Mouse (Mus musculus): ENCODE results near the gene Gigyf1.
A peak's percentile ranks its signal among the peaks of the same experiment; 100 is the strongest.

Gigyf1 gene

DNA sequence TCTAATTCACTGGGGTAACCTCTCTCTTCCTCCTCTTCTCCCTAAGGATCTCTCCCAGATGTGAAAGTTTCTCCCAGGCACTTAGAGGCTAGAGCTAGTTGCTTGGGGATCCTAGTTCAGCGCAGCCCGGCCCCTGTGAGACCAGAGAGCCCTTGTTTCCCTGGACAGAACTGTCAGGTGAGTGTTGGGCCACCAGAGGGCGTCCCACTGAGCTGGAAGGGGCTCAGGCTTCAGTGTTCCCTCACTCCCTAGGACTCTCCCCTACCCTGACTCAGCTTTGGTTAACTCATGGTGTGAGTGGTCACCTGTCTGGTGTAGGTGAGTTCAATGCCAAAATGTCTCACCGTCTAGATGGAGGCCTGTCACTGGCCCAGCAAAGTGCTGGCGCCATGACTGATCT, at the start of gene Gigyf1:
Gene Gigyf1, plus strand, starts transcription at position 113 of the 400 bp plus-strand sequence.
- peak; percentile 34 for DNase-seq (ENCODE audit: low read depth, low spot score)

DNA sequence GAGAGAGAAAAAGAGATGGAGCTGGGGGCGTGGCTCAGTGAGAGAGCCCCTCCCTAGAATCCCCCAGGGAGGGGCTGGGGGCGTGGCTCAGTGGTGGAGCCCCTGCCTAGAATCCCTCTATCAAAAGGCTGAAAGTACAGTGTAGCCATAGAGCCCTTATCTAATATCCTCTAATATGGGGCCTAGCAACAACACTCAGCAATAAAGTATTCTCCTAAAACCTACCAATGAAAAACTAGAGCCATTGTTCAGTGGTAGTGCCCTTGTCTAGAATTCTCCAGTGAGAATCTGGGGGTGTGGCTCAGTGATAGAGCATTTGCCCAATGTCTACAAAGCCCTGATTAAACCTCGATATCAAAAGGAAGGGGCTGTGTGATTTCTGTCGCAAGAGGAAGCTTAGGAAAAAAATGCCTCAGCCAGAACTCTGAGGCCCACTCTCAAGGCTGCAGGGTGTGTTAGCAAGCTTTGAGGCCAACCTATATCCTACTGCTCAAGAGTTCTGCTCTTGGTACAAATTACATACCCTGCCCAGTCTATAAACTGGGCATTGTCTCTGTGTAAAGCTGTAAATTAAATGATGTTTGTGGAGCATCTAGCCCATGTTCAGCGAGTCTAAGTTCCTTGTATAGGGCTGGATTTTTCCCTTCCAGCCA, 46.0 kb upstream of the Gigyf1 start:
- DNase-seq (ENCODE audit: low read depth, low spot score), result no peak

DNA sequence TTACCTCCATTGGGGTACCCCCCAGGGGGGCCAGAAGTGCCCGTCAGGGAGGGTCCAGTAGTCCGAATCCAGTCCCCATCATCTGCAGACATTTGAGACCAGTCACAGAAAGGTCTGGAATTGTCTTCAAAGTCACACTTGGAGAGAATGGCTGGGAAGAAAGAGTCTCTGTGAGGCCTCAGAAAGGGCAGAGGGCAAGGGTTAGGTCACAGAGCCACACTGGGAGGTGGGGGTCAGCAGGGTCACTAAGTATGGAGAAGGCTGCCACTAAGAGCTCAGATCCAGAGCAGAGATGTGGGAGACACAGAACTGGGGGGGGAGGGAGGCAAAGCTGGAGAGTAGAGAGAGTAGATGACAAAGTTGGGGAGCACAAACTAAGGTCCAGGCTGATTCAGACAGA, 44.0 kb upstream of the Gigyf1 start:
- no peak for DNase-seq (ENCODE audit: low read depth, low spot score)

DNA sequence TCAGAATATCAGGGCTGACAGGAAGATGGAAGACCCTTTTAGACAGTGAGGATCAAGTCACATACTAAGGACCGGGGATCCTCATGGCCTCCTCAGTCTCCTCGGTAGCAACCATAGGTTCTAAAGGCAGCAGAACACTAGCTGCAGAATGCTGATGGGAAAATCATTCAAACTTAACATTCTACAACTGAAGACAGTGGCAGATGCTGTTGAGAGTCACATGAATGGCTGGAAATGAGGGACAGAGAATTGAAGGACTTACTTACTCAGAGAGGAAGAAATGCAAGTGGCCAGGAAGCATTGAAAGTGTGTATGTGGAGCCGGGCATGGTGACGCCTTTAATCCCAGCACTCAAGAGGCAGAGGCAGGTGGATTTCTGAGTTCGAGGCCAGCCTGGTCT, 41.4 kb upstream of the Gigyf1 start, which contains the start of gene Zan:
Gene Zan, minus strand, starts transcription at position 101 of the 400 bp plus-strand sequence.
- DNase-seq (ENCODE audit: low read depth, low spot score), result no peak

DNA sequence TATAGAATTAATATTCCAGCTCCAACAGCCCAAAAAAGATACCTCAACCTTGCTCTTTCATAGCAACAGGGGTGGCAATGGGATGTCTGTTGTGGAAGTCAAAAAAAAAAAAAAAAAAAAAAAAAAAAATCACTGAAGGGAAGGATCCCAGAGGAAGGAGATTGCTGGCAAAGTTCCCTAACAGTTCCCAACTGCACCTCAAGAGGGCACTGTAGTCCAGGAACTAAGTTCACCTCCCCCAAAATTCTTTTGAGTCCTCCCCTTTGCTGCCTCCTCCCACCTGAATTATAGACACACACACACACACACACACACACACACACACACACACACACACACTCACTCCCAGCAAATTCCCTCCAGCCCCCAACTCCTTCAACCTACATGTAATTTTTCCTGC, 37.2 kb upstream of the Gigyf1 start:
- DNase-seq (ENCODE audit: low read depth, low spot score), result peak; percentile 87

DNA sequence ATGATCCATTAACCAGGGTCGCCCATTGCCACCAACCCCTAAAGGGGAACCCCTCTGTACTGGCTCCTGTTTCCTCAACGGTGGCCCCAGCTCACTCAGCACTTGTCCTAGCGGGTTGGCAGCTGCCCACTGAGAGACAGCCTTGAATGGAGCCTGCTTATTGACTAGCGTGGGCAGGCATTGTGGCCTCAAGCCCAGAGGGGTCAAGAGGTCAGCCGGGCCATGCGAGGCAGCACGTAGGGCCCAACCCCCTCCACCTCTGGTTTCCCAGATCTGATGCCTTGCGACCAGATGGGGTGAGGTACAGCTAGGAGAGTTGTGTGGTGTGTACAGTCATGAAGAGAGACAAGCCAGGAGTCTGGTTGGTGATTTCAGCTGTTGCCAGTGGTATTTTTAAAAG, 36.5 kb upstream of the Gigyf1 start:
- DNase-seq (ENCODE audit: low read depth, low spot score), result peak; percentile 23

DNA sequence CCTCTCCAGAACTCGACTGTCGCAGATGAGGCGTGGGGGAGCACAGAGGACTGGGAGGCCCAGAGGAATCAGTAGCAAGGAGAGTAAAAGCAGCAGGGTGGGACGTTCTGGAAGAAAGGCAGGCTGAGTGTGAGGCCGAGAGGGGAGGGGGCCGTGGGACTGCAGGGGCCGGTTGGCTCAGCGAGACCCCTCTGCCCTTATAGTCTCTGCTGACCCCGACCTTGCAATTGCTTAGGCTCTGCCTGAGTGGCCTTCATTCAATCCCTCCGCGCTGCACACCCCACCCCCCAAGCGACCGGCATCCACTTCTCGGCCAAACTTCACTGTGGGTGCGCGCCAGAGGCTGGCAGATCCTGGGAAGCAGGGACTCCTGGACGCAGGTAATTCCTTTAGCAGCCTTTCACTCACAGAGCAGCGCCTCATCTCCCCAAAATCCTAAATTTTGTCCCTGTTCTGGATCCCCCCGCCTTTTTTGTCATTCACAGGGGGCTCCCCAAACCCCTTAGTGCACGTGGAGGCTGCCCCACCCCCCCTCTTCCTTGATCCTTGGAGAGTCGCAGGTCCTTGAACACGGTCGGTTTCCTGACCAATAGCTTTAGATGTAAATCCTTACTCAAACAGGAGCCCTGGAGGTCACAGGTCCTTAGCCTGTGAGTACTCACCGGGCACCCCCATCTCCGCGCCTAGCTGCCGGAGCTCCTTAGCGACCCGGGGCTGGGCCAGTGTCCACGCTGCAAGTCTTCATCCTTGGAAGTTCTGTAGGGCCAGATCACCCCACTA, 33.1 kb upstream of the Gigyf1 start:
- DNase-seq (ENCODE audit: low read depth, low spot score), result peak; percentile 11

DNA sequence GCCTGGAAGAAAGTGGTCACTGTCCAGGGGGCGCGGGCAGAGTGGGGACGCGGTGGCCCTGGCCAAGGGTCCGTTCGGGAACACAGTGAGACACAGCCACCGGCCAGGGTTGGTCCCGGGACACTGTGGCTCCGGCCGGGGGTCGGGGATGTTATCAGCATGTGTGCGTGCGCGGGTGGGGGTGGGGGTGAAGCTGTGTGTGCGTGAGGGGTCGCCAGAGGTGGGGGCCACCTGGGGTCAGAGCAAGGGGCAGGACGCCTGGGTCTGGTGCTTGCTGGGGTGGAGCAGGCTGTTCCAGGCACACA, 32.5 kb upstream of the Gigyf1 start:
- DNase-seq (ENCODE audit: low read depth, low spot score), result no peak

DNA sequence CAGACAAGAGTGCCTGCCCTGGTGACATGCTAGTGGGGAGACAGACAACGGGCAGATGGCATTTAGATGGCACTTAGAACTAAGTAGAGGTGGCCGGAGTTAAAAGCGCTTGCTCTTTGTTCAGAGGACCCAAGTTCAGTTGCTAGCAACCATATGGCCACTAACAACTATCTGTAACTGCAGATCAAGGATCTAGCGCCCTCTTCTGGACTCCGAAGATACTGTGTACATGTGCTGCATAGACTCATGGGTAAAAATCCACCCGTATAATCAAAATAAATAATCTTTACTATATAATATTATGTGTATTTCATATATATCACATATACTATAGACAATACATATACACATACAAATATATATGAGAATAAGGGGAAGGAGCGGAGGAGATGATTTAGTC, 30.7 kb upstream of the Gigyf1 start:
- DNase-seq (ENCODE audit: low read depth, low spot score), result peak; percentile 33

DNA sequence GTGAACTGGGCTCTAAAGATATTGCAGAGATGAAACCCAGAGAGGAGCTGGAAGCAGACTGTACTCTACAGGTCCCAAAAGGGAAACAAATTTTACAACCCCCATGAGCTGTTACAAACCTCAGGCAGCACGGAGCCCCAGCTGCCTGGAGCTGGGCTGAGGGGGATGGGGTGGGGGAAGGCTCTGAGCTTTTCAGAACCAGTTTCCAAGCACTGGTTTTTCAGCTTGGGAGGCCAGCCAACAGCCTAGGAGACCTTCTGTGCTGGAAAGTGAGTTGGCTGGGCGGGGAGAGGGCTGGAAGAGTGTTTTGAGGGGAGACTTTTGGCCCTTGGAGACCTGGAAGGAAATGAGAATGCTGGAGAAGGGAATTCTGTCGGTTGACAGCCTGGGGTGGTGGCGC, 26.8 kb upstream of the Gigyf1 start:
- no peak for DNase-seq (ENCODE audit: low read depth, low spot score)

DNA sequence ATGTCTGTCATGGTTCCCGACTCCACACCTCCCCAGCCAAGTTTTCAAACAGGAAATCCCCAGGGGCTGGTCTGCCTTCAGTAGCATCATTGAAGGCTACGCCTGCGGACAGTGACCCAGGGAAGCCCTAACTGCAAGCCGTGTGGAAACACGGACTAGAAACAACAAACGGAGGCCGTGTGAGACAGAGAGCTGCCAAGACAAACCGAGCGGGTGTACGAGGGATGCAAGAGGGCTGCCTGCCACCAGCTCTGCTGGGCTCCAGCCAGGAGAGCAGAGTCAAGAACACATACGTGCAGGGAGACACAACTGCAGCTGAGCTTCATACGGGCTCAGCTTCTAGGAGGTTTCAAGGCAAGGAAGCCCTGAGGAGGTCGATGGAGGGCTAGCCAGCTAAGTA, 24.5 kb upstream of the Gigyf1 start:
- DNase-seq (ENCODE audit: low read depth, low spot score), result no peak

DNA sequence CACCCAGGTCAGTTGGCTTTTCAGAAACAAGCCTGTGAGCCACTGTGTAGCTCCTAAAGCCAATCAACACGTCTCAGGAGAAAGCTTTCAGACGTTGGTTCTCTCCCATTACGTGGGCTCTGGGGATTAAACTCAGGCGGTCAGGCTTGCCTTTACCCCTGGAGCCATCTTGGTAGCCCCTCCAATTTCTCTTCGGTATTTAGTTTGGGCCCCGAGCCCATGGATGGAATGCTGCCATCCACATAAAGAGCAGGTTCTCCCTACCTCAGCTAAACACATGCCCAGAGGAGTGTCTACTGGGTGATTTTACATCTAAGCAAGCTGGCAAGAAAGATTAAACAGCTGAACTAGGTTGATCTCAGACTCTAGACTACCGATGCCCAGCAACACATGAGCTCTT, 18.2 kb upstream of the Gigyf1 start:
- DNase-seq (ENCODE audit: low read depth, low spot score), result no peak

DNA sequence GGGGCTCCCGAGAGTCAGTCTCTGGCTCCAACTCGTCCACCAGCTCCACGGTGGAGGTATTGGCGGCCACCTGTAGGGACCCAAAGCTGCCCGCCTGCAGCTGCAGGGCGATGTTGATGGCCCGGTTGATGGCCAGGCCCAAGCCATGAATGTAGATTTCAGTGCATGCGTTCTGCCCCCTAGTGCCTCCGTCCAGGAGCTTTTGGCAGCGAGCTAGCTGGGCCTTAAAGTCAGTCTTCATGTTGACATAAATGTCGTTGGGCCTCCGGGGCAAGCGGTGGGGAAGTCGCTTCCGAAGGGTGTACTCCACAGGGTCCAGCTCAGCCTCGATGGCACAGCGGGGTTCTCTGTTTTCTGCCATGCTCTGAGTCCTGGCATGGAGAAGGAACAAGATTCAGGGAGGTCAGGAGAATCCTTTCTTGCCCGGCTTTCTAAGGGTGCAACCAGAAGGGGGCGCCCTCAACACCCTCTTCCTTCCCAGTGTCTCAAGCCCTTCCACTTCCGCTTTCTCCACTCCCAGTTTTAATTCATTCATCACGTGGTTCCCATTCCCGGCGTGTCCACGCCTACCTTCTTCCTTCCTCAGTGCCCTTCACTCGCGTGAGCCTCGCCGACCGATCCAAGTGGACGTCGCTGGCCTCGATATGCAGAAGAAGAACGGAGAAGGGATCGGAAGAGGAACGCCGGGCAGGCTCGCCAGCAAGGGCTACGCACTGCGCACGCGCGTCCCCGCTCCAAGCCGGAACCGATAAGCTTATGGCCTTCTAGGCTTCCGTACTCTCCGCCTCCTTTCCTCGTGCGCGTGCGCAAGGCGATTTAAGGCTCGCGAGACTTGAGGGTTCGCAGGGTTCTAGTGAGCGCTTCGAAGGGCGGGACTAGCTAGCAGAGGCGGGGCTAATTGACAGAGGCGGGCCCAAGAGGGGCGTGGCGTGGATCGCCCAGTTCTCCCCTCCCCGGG, 16.4 kb upstream of the Gigyf1 start, which contains the start of gene Pop7:
Gene Pop7, minus strand, starts transcription at position 810 of the 958 bp plus-strand sequence.
- DNase-seq (ENCODE audit: low read depth, low spot score), result peak; percentile 100

DNA sequence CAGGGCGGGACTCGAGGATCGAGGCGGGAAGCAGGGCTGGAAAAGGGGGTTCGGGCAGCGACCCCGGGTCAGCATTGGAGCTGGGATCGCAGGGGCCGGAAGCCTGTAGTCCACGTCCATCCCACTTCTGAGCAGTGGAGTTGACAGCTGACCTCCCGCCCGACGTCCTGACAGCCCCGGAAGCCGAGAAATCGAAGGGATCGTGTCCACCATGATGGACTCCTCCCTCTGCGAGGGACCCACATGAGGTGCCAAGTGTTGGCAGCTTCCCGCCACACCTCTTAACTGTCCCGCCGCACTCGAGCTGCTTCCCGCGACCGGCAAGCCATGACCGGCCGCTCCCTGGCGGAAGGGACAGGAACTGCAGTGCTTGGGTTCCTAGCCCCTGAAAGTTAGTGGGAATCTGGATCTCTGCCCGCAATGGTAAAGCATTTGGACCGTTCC, 15.7 kb upstream of the Gigyf1 start:
- peak; percentile 87 for DNase-seq (ENCODE audit: low read depth, low spot score)

DNA sequence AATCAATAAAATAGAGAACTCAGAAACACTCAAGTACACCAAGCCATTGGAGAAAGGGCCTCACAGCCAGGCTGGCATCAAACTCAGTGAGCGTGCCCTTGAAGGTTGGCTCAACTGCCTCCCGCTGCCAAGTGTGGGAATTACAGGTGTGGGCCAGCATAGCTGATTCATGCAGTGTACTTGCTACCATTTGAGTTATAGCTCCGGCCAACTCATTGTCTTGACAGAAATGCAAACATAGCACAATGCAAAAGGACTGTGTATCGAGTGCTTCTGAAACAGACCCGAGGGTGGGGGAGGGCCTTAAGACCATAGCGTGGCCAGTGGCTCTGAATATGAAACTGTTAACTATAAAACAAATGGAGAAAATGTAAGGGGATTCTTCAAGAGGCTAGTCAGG, 14.3 kb upstream of the Gigyf1 start:
- no peak for DNase-seq (ENCODE audit: low read depth, low spot score)

DNA sequence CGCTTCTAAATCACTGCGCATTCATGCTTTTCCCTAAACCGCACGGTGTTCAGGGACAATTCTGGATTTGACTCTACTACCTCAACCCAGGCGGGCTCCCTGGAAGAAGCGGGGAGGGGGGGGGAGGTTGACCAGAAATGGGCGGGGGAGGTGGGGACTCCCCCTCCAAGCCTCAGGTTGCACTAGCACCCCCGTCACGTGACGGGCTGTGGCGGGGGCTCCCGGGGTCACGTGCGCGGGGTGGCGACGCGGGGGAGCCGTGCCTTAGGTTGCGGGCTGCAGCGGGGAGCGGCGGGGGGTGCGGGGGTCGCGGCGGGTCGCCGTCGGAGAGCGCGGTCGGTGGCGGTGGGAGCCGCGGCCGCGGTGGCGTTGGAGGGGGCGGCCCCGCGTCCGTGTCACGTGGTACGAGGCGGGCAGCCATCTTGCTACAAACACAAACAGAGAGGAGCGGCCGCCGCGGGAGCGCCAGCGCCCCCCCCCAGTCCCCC, 8.3 kb upstream of the Gigyf1 start:
- peak; percentile 73 for DNase-seq (ENCODE audit: low read depth, low spot score)

DNA sequence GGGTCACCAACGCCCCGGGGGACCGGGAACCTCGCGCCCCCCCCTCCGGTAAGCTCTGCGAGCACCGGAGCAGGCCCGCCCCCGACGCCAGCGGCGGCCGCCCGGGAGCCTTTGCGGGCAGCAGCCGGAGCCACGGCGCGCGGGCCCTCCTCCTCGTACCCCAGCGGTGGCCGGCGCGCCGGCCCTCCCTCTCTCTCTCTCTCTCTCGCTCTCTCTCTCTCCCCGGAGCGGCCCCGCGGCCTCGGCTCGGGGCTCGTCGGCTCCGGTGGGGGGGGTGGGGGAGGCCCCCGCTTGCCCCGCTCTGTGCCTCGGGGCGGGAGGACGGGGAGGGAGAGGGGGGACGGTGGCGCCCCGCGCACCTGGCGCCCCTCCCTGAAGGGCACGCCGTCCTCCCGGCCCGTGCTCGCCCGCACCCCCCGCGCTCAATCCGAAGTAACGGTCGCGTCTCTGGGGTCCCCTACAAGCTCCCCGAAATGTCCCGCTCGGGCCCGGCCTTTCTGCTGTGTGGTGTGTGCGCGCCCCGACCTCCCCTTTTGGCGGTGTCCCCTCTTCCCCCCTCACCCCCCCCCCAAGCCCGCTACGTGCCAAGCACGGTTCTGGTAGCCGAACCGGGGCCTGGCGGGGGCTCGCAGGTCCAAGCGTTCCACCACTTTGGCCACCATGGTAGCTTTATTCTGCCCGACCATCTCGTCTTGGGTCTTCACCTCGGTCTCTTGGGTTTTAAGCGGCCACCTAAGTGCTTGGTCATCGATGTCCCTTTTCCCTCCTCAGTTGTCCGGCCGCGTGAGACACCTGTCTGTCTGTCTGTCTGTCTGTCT, 7.6 kb upstream of the Gigyf1 start:
- DNase-seq (ENCODE audit: low read depth, low spot score), result no peak

DNA sequence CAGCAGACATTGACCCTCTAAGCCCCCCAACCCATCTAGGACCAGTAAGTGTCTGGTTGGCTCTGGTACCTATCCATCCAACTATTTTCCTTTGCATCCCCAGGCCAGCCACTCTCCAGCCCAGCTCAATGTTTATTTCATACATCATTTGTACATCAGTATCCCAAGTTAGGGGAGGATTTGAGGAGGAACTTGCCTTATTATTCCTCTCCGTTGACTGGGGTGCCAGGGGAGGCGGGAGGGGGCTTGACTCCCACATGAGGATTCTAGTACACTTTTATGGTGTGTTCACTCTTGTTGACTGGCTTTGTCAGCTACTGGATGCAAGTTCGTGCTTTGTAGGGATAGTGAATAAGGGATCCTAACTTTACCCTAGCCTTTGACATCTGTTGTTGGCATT, 6.6 kb upstream of the Gigyf1 start:
- DNase-seq (ENCODE audit: low read depth, low spot score), result no peak

DNA sequence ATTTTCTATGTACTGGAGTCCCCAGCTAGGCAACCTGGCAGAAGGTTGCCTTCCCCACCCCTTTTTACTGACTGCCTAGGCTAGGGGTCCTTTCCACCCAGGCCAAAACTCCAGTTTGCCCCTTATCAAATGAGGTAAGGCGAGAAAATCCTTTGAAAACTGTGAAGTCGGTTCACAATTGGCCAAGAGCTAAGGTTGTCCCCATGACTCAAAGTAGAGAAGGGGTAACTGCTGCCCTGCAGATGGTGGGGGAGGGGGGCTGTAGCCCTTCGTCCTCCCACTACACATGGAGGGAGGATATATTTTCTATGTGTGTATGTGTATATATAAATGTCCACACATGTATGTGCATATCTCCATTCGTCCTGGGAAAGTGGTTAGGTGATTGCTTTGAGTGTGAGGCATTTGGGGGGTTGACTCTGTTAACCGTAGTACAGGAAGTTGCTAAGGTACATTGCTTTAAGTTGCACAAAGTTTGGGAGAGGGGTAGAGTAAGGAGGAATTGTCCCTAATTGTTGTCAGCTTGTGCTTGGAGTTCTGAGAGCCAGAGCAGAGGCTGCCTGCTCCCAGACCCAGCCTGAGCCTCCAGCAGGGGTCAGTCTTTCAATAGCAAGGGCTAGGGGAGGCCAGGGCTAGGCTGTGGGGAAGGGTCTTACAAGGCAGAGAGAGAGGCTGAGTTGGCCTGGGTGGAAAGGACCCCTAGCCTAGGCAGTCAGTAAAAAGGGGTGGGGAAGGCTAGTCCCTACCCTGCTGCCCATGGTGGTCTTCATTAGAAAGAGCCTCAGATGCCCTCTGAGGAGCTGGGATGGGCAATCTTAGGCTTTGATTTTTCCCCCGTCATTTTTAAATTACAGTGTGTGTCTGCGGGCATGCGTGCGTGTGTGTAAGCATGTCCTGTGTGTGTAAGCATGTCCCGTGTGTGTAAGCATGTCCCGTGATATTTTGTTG, 5.2 kb upstream of the Gigyf1 start:
- peak; percentile 58 for DNase-seq (ENCODE audit: low read depth, low spot score)

Data from mesoderm, embryonic 11.5 days (tissue).